Mouse (Mus musculus): Measurements from ENCODE around the gene Bcar3. TPM values are rescaled to one million over a fixed set of nuclear protein-coding genes. Genes with fewer than 3 reads are reported as not detected.
"Not testable (repeated sequence)": the region's sequence is repeated elsewhere in the genome, so short reads cannot be mapped to it uniquely, and the experiment has no call there.

The Bcar3 gene
- 7.2 and 7.5 TPM in 2 replicates for polyA plus RNA-seq (2015; fragmentation: Nextera tagmentation; extraction: Ambion mirVana)

DNA sequence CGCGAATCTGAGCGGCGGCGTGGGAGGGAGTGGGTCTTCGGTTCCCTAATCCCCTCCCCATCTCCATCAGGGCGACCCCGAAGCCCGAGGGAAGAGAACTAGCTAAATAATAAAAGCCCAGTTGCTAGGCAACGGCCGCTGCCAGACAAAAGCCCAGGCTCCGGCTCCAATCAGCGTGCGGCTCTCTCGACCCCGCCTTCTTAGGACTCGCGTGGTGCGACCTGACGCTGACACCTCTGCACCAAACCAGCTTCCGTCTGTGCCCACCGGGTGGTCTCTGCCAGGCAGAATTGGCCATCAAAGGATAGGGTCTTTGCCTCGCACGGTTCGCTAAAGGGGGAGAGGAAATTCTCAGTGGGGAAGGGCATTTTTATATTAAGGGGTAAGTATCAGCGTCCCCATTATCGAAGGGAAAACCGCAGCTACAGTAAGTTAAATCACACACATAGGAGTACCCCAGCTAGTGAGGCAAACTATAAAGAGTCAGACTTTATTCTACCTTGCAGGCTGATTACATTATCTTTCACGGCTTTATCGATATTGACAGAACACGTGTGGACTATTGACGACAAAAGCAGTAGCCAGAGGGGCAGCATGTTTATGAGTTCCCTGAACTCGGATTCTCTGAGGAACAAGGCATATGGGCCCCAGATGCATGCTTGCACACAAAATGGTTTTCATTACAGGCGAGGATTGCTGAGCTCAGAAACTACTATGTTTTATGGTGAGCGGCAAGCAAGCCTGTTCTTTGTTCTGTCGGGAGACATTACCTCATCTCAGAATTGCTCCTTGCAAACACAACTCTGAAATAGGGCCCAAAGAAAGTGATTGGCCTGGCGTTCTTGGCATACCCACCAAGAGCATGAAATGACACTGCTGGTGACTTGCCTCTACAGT is at the start of gene Bcar3:
TSS of gene Bcar3 (plus strand) at position 183 of the 897 bp plus-strand sequence.
- H3K4me3 ChIP-seq = peak within 1 kb of the TSS; percentile 89
- H3K4me1 ChIP-seq = peaks cover 41% of the 10 kb centered on the region
- 2% methylated on average over 37 of the region's 37 CpGs for WGBS
- peak within 1 kb of the TSS; percentile 100 for H3K27ac ChIP-seq
- ATAC-seq (replicated peaks) = peak; percentile 91
- peak within 1 kb of the TSS; percentile 98 for H3K9ac ChIP-seq
- H3K27me3 ChIP-seq (replicated peaks) = no peaks in the 10 kb centered on the region
- no peaks in the 10 kb centered on the region for H3K9me3 ChIP-seq
- H3K36me3 ChIP-seq (replicated peaks) = no peaks in the 10 kb centered on the region
- peak within 1 kb of the TSS; percentile 62 for H3K4me2 ChIP-seq

DNA sequence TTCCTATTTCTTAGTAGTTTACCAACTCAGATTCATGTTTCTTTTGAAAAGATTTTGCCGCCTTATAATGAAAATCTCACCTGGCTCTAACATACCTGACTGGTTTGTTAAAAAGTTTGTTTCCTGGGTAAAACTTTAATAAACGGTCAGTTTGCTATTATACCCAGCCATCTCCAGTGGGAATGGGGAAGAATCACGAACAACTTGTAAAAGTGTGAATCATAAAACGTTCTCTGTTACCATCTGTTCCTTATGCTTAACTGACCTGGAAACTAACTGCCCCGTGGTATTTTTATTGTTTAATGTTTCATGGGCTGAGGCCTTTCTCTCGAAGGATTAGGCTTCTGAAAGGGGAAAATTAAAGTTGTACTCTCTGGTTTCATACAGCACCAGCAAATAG is 49.2 kb upstream of the Bcar3 start:
- H3K36me3 ChIP-seq (replicated peaks) = no peaks in the 10 kb centered on the region
- peak overlapping the region; percentile 88 for H3K27ac ChIP-seq
- H3K4me2 ChIP-seq = peak overlapping the region; percentile 69
- H3K4me1 ChIP-seq = peaks cover 23% of the 10 kb centered on the region
- H3K27me3 ChIP-seq (replicated peaks) = no peaks in the 10 kb centered on the region
- no peaks in the 10 kb centered on the region for H3K9me3 ChIP-seq
- ATAC-seq (replicated peaks) = peak; percentile 10; the same call in 1 of the 2 replicates
- peak overlapping the region; percentile 67 for H3K4me3 ChIP-seq
- H3K9ac ChIP-seq = no peak overlapping the region
- whole genome bisulfite sequencing = 45% methylated on average over 6 of the region's 6 CpGs

DNA sequence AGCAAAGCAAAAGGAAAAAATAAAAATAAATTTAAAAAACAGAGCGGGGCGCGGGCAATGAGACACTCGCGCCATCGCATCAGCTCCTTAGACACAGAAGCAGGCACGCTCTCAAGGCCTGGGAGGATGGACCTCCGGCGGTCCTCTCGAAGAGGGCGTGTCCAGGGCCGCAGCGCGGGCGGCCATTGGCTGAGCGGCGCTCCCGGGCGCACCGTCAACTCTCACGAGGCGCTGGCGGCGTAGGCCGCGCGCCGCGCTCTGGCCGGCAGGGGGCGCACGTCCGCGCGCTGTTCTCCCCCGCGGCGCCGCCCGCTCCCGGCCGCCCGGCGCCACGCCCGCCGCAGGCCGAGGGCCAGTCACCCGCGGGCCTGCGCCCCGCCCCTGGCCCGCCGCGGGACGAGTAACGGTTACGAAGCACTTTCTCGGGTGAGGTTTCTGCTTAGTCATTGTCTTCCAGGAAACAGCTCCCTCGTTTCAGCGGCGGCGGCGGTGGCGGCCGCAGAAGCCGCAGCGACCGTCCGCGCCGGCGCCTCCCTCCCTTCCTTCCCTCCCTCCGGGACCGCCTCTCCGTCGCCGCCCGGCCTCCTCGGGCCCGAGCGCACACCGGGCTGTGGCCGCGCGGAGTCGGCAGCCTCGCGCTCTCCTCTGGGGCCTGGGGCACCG is 48.6 kb upstream of the Bcar3 start, which contains the start of gene Gclm:
TSS of gene Gclm (plus strand) at position 343 of the 663 bp plus-strand sequence.
- Histone ChIP-seq H3K4me2 (peak within 1 kb of the TSS; percentile 69), H3K27me3 (replicated peaks) (no peaks in the 10 kb centered on the region), H3K9ac (peak within 1 kb of the TSS; percentile 73), H3K36me3 (replicated peaks) (no peaks in the 10 kb centered on the region), H3K4me3 (peak within 1 kb of the TSS; percentile 67), H3K9me3 (no peaks in the 10 kb centered on the region), H3K27ac (peak within 1 kb of the TSS; percentile 88), H3K4me1 (peaks cover 23% of the 10 kb centered on the region)
- ATAC-seq (replicated peaks) = peak; percentile 99
- under 1% methylated on average over 68 of the region's 90 CpGs for WGBS

DNA sequence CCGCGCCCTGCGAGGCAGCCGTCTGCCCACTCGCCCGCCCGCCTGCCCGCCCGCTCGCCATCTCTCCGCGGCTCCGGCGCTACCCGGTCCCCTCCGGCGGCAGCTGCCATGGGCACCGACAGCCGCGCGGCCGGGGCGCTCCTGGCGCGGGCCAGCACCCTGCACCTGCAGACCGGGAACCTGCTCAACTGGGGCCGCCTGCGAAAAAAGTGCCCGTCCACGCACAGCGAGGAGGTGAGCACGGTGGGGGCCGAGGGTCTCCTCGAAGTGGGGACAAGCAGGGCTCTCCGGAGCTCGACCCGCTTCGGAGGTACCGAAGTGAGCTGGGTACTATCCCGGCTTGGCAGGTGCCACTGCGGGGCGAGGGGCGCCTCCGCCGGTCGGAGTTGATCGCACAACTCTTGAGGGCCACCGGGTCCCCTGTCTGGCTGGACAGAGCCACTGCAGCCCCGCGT is 48.0 kb upstream of the Bcar3 start:
- H3K4me2 ChIP-seq = peak overlapping the region; percentile 69
- peaks cover 23% of the 10 kb centered on the region for H3K4me1 ChIP-seq
- H3K27me3 ChIP-seq (replicated peaks) = no peaks in the 10 kb centered on the region
- peak overlapping the region; percentile 73 for H3K9ac ChIP-seq
- peak; percentile 78 for ATAC-seq (replicated peaks)
- H3K27ac ChIP-seq = peak overlapping the region; percentile 88
- no peaks in the 10 kb centered on the region for H3K9me3 ChIP-seq
- no peaks in the 10 kb centered on the region for H3K36me3 ChIP-seq (replicated peaks)
- WGBS = under 1% methylated on average over 45 of the region's 50 CpGs
- H3K4me3 ChIP-seq = peak overlapping the region; percentile 67

DNA sequence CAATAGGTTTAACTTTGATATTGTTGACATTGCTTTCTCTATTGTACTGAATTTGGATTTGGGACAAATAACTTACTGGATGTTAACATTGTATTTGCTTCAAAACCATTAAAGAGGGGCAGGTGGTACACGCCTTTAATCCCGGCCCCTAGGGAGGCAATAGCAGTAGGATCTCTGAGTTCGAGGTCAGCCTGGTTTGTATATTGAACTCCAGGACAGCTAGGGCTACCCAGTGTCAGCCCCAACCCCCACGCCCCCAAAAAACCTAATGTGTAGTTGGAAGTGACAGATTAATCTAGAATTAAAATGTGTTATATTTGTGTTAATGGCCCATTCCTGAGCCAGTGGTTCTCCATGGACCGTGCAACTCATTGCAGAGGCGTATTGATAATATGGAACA is 47.5 kb upstream of the Bcar3 start:
- Histone ChIP-seq H3K9me3 (no peaks in the 10 kb centered on the region), H3K27ac (peak overlapping the region; percentile 88; the same call in 1 of the 2 replicates), H3K4me1 (peaks cover 23% of the 10 kb centered on the region), H3K9ac (peak overlapping the region; percentile 73), H3K36me3 (replicated peaks) (no peaks in the 10 kb centered on the region), H3K4me2 (peak overlapping the region; percentile 69), H3K4me3 (peak overlapping the region; percentile 67), H3K27me3 (replicated peaks) (no peaks in the 10 kb centered on the region)
- WGBS = 26% methylated on average over 6 of the region's 6 CpGs
- no peak for ATAC-seq (replicated peaks)

DNA sequence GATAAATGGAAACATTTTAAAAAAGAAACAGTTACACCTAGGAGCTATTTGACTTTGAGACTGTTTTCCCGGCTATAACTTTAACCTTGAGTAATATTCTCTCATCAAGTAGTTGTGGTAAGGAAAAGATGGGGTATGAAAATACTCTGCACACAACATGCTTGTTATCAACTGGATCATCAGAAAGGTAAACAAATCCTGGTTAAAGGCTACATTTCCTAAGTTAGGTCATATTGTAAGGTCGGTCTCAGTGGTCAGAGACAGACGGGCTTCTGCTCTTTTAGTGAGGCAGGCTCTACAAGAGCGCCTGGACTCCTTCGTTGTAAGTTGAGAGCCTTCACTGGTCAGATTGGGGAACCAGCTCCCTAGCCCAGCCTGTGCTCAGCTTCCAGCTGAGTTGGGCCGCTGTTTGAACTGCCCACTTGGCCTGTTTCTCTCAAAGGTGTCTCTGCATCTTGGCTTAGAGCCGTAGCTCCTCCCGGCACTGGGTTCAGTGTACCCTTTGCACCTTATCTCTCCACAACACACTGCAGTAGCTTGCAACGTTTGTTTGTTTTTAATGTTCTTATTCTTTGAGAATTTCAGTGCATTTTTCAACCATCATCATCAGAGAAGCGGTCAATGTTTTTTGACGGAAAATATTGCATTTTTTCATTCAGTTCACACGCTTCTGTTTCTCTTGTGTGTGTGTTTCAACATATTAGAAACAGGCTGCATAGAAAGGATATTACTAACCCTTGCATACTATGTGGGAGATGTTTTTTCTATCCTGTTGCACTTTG is 46.8 kb upstream of the Bcar3 start:
- 72% methylated on average over 12 of the region's 12 CpGs for WGBS

DNA sequence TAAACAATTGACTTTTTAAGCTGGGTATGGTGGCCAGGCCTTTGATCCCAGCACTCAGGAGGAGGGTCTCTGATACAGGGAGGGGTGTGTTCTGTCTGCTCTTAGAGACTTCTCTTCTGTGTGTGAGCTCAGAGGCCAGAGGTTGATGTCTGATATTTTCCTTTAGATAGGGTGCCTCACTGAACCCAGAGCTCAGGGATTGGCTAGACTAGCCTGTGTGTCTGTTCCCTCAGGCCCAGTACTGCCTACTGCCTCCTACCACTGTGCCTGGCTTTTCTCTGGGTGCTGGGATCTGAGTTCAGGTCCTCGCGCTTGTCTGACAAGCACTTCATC is 46.2 kb upstream of the Bcar3 start:
- H3K27ac ChIP-seq = no peak overlapping the region
- ATAC-seq (replicated peaks) = no peak
- H3K27me3 ChIP-seq (replicated peaks) = no peaks in the 10 kb centered on the region
- 90% methylated on average over 2 of the region's 2 CpGs for WGBS
- peaks cover 23% of the 10 kb centered on the region for H3K4me1 ChIP-seq
- peak overlapping the region; percentile 69 for H3K4me2 ChIP-seq
- H3K4me3 ChIP-seq = no peak overlapping the region
- H3K9me3 ChIP-seq = no peaks in the 10 kb centered on the region
- no peak overlapping the region; the same call in 1 of the 2 replicates for H3K9ac ChIP-seq
- no peaks in the 10 kb centered on the region for H3K36me3 ChIP-seq (replicated peaks)

More for the DNA sequence above, 46.8 kb upstream of the Bcar3 start:
- no peak for ATAC-seq (replicated peaks)
- H3K36me3 ChIP-seq (replicated peaks) = no peaks in the 10 kb centered on the region
- no peak overlapping the region for H3K27ac ChIP-seq
- H3K4me3 ChIP-seq = peak overlapping the region; percentile 67
- H3K9me3 ChIP-seq = no peaks in the 10 kb centered on the region
- H3K4me2 ChIP-seq = peak overlapping the region; percentile 69
- H3K9ac ChIP-seq = peak overlapping the region; percentile 73; the same call in 1 of the 2 replicates
- H3K27me3 ChIP-seq (replicated peaks) = no peaks in the 10 kb centered on the region
- H3K4me1 ChIP-seq = peaks cover 23% of the 10 kb centered on the region

DNA sequence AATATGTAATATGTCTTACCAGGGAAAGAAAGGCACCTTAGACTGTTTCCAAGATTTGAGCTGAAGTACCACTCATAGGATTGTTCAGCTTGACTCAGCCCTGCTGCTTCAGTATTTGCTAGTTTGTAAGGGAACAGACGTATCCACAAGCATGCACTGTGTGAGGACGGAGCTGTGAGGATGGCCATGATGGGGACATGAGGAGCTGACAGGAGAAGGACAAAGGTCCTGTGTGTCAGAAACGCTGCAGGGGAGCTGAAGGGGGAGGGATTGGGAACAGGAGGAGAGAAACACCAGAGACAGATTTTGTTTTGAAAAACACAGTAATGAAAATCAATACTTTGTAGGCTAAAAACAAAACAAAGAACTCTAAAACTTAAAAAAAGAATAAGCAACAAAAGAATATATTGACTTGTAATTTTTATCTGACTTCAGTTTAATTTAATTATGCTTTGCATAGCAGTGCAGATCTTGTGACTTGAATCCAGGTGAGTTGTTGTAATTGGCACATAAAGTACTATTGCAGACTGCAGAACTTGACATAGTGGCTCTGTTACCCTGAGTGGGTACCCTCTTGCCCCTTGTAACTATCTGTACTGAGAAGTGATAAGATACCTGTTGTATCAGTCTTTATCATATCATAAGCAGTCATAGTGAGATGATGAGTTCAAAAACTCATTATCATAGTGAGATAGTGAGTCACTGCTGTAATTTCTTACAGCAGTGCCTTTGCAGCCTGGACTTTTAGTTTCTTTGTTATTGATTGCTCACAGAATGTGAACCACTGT is 41.3 kb upstream of the Bcar3 start:
- no peaks in the 10 kb centered on the region for H3K36me3 ChIP-seq (replicated peaks)
- ATAC-seq (replicated peaks) = no peak
- H3K4me3 ChIP-seq = no peak overlapping the region
- H3K4me2 ChIP-seq = no peak overlapping the region
- H3K9ac ChIP-seq = no peak overlapping the region
- H3K4me1 ChIP-seq = peaks cover 3% of the 10 kb centered on the region
- no peaks in the 10 kb centered on the region for H3K27me3 ChIP-seq (replicated peaks)
- 49% methylated on average over 3 of the region's 3 CpGs for WGBS
- H3K9me3 ChIP-seq = no peaks in the 10 kb centered on the region
- no peak overlapping the region for H3K27ac ChIP-seq

DNA sequence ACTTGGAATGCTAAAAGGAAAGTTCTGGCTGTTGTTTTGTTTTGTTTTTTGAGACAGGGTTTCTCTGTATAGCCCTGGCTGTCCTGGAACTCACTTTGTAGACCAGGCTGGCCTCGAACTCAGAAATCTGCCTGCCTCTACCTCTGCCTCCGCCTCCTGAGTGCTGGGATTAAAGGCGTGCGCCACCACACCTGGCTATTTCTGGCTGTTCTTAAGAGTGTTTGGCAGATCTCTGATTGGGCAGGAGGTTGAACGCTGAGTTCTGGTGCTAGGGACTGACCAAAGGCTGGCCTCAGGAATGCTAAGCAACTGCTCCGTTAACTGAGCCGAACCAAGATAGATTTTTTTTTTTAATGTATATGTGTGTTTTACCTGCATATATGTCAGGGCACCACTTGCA is 39.9 kb upstream of the Bcar3 start:
- WGBS = 87% methylated on average over 7 of the region's 7 CpGs
- H3K9ac ChIP-seq; H3K36me3 ChIP-seq (replicated peaks); H3K4me2 ChIP-seq; H3K4me3 ChIP-seq; ATAC-seq (replicated peaks); H3K27ac ChIP-seq; H3K9me3 ChIP-seq; H3K4me1 ChIP-seq; H3K27me3 ChIP-seq (replicated peaks): not testable (repeated sequence)

DNA sequence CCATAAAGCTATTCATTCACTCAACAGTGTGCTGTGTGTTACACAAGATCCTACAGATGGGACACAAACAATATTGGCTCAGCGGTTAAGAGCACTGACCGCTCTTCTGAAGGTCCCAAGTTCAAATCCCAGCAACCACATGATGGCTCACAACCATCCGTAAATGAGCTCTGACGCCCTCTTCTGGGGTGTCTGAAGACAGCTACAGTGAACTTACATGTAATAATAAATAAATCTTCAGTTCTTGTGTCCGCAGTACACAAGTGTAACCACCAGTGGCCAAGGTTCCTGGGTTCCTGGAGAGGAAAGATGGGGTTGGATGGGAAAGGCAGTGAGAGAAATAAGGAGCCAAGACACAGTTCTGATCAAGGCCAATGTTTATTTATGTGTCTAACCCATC is 23.9 kb upstream of the Bcar3 start:
- Histone ChIP-seq H3K27ac (no peak overlapping the region), H3K9ac (no peak overlapping the region), H3K4me3 (no peak overlapping the region), H3K36me3 (replicated peaks) (peaks cover 10% of the 10 kb centered on the region; the same call in 1 of the 2 replicates), H3K27me3 (replicated peaks) (no peaks in the 10 kb centered on the region), H3K4me2 (no peak overlapping the region), H3K4me1 (peaks cover 7% of the 10 kb centered on the region), H3K9me3 (no peaks in the 10 kb centered on the region)
- WGBS = 78% methylated on average over 5 of the region's 5 CpGs
- no peak for ATAC-seq (replicated peaks)

DNA sequence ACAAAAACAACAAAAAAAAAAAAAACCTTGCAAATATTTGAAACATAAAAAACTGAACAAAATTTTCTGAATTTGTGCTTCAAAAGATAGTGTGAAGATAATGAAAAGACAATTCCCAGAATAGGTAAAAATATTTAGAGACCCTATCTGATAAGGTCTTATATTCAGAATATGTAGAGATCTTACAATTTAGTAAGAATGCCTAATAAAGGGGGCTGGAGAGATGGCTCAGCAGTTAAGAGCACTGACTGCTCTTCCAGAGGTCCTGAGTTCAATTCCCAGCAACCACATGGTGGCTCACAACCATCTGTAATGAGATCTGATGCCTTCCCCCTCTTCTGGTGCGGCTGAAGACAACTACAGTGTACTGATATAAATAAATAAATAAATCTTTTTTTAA is 21.4 kb upstream of the Bcar3 start:
- Histone ChIP-seq H3K4me1 (peaks cover 32% of the 10 kb centered on the region), H3K36me3 (replicated peaks) (peaks cover 14% of the 10 kb centered on the region)
- WGBS = 68% methylated on average over 1 of the region's 1 CpGs
- not testable (repeated sequence) for ATAC-seq (replicated peaks); H3K9ac ChIP-seq; H3K27me3 ChIP-seq (replicated peaks); H3K27ac ChIP-seq; H3K9me3 ChIP-seq; H3K4me2 ChIP-seq; H3K4me3 ChIP-seq
